Mouse (Mus musculus) testis, adult 2 months (tissue): Measurements from ENCODE around the gene Uhrf1. TPM values are rescaled to one million over a fixed set of nuclear protein-coding genes. Genes with fewer than 3 reads are reported as not detected.

ENCODE experiments used
- H3K27ac ChIP-seq: fragments of 200-500 bp; 2 replicates; pipeline ENCODE4 v1.5.1; 2012; ENCODE audit warnings: low read depth, low read length; ENCODE audit not compliant: control insufficient read depth, insufficient read depth
- H3K27me3 ChIP-seq: fragments of 200-500 bp; 2 replicates; pipeline ENCODE4 v1.6.1; 2012; ENCODE audit warnings: mild to moderate bottlenecking, low read length, moderate library complexity; ENCODE audit not compliant: control insufficient read depth, insufficient read depth
- H3K36me3 ChIP-seq: fragments of 200-500 bp; 2 replicates; pipeline ENCODE4 v1.6.1; 2012; ENCODE audit warnings: mild to moderate bottlenecking, low read length; ENCODE audit not compliant: control insufficient read depth, insufficient read depth
- H3K4me1 ChIP-seq: fragments of 200-500 bp; 2 replicates; pipeline ENCODE4 v1.6.1; 2012; ENCODE audit warnings: low read length; ENCODE audit not compliant: control insufficient read depth, insufficient read depth
- H3K4me3 ChIP-seq: fragments of 200-500 bp; 2 replicates; pipeline ENCODE4 v1.5.1; 2012; ENCODE audit warnings: low read depth, mild to moderate bottlenecking, low read length, moderate library complexity, mixed read lengths; ENCODE audit not compliant: control insufficient read depth
- CTCF ChIP-seq: fragments of 200-500 bp; IDR thresholded peaks from 2 replicates; pipeline ENCODE4 v1.5.1; 2012; ENCODE audit warnings: low read depth, mild to moderate bottlenecking, inconsistent platforms, low read length, moderate library complexity; ENCODE audit not compliant: control insufficient read depth, insufficient read depth, insufficient replicate concordance
- POLR2A ChIP-seq: fragments of 200-500 bp; IDR thresholded peaks from 2 replicates; pipeline ENCODE4 v1.6.1; 2012; ENCODE audit warnings: low read depth, mild to moderate bottlenecking, inconsistent platforms, low read length, moderate library complexity; ENCODE audit not compliant: control insufficient read depth
- polyA plus RNA-seq: library from polyadenylated mRNA; depleted of rRNA; stranded (reverse); fragments of >200 nt; gene quantifications from 2 replicates; pipeline ENCODE4 v1.2.3, GENCODE M21; 2012

The Uhrf1 gene
- polyA plus RNA-seq, 1 experiment: 43.1 TPM

DNA sequence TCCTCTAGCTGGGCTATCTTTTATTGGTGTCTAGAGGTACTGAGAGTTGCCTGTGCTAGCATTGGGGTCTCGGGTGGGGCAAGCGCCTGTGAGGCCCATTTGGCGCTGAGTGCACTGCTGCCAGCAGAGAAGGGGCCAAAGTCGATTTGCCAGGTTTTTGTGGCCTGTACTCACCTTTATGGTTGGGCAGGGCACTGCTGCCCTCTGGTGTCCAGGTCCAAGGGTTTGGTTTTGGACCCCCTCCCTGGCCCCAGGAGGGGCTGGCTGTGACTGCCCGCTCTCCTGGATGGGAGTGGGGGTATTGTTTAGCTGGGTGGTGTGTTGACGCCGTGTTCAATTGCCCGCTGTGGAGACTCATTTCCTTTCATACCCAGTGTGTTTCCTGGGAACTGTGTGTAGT lies 2.7 kb downstream of the Uhrf1 start:
- TF ChIP-seq POLR2A: no peak
- H3K27ac ChIP-seq: no peak overlapping the region
- no peaks in the 10 kb centered on the region for H3K27me3 ChIP-seq
- H3K4me3 ChIP-seq: peak overlapping the region; percentile 95
- H3K4me1 ChIP-seq: peaks cover 22% of the 10 kb centered on the region
- no peaks in the 10 kb centered on the region; the same call in 1 of the 2 replicates for H3K36me3 ChIP-seq

DNA sequence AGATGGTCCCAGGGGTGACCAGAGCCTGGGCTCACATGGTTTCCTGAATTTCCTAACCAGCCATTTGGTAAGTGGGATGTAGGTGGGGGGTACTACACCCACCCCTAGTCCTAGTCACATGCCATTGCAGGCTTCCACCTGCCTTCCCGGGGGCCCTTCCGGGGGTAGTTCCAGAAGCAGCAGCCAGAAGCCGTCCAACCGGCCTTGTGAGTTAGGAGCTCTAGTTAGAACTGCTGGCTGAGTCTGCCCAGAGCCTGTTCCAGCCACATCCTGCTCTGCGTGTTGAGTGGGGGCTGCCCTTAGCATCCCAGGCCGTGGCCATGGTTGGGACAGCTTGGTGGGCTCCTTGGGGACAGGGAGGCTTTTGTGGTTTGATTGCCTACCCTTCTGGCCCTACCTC lies 5.0 kb downstream of the Uhrf1 start:
- Histone ChIP-seq H3K4me3 (no peak overlapping the region), H3K27me3 (no peaks in the 10 kb centered on the region), H3K4me1 (peaks cover 15% of the 10 kb centered on the region), H3K36me3 (peaks cover 2% of the 10 kb centered on the region; the same call in 1 of the 2 replicates), H3K27ac (no peak overlapping the region)
- TF ChIP-seq CTCF (no peak), POLR2A (no peak)

DNA sequence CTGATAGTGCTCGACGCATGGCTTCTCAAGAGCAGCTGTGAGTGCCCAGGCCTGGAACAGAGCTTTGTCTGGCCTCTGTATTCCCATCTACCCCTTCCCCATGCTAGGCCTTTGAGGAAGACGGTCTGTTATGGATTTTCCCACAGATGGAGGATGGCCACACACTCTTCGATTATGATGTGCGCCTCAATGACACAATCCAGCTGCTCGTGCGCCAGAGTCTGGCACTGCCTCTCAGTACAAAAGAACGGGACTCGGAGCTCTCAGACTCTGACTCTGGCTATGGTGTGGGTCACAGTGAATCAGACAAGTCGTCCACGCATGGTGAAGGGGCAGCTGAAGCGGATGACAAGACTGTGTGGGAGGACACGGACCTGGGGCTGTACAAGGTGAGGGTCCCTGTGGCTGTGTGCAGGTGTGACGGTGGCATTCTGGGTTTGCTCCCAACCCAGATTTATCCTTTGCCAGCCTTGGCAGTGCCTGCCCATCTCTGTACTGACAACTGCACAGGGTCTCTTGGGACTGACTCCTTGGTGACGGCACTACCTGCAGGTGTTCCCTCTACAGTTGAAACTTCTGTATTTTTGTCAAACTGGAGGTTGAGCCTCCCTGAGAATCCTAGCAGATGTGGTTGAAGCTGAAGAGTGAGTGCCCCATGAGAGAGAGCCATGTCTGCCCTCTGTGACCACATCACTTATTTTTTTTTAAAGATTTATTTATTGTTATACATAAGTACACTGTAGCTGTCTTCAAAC lies 6.2 kb downstream of the Uhrf1 start:
- H3K27ac ChIP-seq: no peak overlapping the region
- H3K27me3 ChIP-seq: no peaks in the 10 kb centered on the region
- no peak for TF ChIP-seq POLR2A
- TF ChIP-seq CTCF: no peak
- no peak overlapping the region for H3K4me3 ChIP-seq
- peaks cover 7% of the 10 kb centered on the region for H3K4me1 ChIP-seq
- H3K36me3 ChIP-seq: peaks cover 2% of the 10 kb centered on the region; the same call in 1 of the 2 replicates

DNA sequence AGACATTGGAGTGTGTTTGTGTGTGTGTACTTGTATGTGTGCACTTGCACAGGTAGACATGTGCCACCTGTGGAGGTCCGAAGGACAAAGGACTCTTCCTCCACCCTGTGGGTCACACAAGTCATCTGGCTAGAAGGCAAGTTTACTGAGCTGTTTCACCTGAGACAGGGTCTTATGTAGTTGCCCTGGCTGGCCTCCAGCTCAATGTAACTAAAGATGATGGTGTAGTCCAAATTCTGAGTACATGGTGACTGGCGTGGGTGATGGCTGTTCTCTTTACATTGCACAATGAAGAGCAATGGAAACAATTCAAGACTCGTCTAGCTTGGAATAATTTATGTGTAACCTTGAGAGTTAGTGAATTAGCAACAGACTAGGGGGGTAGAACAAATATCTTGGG lies 21.3 kb downstream of the Uhrf1 start:
- Histone ChIP-seq H3K36me3 (peaks cover 2% of the 10 kb centered on the region), H3K4me1 (peaks cover 26% of the 10 kb centered on the region), H3K27ac (no peak overlapping the region), H3K4me3 (no peak overlapping the region), H3K27me3 (no peaks in the 10 kb centered on the region)
- TF ChIP-seq POLR2A (no peak), CTCF (no peak)

DNA sequence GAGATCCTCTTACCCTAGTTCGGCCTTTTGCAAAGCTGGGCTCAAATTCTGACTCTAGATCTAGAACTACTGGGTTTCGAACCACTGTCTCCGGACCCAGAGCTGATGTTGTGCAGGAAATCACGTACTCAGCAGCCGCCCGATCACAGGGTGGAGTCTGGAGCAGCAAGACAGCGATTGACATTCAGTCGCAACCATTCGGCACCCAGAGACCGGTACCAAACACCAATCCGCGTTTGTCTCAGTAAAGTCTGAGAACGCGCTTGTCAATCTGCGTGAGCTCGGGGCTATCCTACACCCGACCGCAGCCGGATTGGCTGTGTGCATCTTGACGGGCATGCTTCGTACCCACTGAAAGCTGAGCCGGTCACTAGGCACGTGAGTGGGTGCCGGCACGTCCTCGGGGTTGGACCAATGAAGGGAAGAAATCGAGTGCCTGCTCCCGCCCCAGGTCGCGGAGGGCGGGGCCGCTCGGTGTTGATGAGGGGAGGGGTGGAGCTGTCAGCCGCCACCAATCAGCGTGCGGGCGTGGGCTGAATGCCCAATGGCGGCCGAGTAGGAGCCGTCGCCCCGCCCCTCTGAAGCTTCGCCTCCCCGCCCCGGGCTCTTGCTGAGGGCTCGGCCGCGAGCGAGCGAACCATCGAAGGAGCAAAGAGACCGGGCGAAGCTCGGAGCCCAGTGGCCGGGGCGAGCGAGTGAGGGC lies 22.5 kb downstream of the Uhrf1 start, which contains the start of gene Kdm4b:
Gene Kdm4b, plus strand, starts transcription at position 613 of the 703 bp plus-strand sequence.
- TF ChIP-seq CTCF (no peak), POLR2A (peak; percentile 66)
- Histone ChIP-seq H3K27ac (peak within 1 kb of the TSS; percentile 83), H3K4me3 (peak within 1 kb of the TSS; percentile 86), H3K36me3 (no peaks in the 10 kb centered on the region), H3K27me3 (no peaks in the 10 kb centered on the region), H3K4me1 (peaks cover 26% of the 10 kb centered on the region)

DNA sequence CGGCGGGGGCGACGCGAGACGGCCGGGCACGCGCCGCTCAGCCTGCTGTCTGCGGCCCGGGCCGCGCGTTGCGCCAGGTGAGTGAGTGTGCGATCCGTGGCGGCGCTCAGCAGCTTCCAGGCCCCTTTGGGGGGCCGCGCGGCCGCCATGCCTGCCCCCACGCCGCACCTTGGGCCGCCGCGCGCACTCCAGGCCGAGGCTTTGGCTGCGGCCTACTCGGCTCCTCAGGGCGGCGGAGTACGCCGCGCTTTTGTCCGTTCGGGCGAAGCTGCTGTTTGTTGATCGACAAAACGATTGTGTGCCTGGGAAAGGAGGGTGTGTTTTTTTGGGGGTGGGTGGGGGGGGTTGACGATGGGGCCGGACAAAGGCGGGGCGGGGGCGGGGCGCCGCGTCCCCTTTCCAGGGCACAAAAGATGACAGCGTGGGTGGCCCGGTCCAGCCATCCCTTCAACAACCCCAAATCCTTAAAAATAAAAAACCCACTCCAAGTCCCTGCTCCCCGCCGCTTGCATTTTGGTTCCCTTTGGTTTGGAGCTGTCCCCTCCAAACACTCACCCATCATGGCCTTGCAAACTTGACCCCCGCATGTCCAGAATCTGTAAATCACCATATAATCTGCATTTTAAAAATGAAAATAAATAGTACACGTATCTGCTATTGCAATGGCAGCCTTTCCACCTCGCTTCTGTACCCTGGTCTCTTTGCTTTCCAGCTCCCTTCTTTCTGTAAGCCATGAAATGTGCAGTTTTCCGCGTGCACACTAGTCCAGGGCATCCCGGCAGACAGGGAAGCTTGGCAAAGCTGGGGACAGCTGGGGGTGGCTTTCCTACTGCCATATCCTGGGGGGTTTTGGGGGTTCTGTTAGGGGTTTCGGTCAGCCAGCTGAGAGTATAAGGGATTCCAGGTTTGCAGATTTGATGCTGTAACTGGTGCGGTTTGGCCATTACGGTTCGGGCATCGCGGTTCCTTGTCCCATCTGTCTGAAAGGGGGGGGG lies 23.3 kb downstream of the Uhrf1 start:
- Histone ChIP-seq H3K4me3 (peak overlapping the region; percentile 86), H3K27me3 (no peaks in the 10 kb centered on the region), H3K4me1 (peaks cover 26% of the 10 kb centered on the region), H3K36me3 (no peaks in the 10 kb centered on the region), H3K27ac (peak overlapping the region; percentile 83)
- TF ChIP-seq POLR2A: no peak
- TF ChIP-seq CTCF: no peak
